Mouse (Mus musculus) lung, embryonic 16.5 days (tissue): Measurements from ENCODE around the gene Ints7. TPM values are rescaled to one million over a fixed set of nuclear protein-coding genes. Genes with fewer than 3 reads are reported as not detected.
A peak's percentile ranks its signal among the peaks of the same experiment; 100 is the strongest.

Experiments used
- ATAC-seq: fragments of 200-750 bp; cut with Nextera tagmentation; 2 replicates; pipeline ENCODE4 v1.8.0; 2017; ENCODE audit warnings: low read depth, mild to moderate bottlenecking, moderate library complexity
- H3K27ac ChIP-seq: fragments of 300-500 bp; sonication (generic); 2 replicates; pipeline ENCODE4 v1.5.1; 2014; ENCODE audit warnings: mild to moderate bottlenecking, control low read depth, low read length
- H3K27me3 ChIP-seq: fragments of 300-500 bp; sonication (generic); 2 replicates; pipeline ENCODE4 v1.6.1; 2014; ENCODE audit warnings: low read depth, low read length, mixed read lengths; ENCODE audit not compliant: control insufficient read depth, insufficient read depth
- H3K36me3 ChIP-seq: fragments of 300-500 bp; sonication (generic); 2 replicates; pipeline ENCODE4 v1.6.1; 2014; ENCODE audit warnings: low read length; ENCODE audit not compliant: control insufficient read depth, insufficient read depth
- H3K4me1 ChIP-seq: fragments of 300-500 bp; sonication (generic); replicated peaks from 2 replicates; pipeline ENCODE4 v1.6.1; 2014; ENCODE audit warnings: low read length, mixed read lengths; ENCODE audit not compliant: control insufficient read depth, insufficient read depth
- H3K4me2 ChIP-seq: fragments of 300-500 bp; sonication (generic); 2 replicates; pipeline ENCODE4 v1.6.1; 2014; ENCODE audit warnings: low read depth, low read length, control low read depth
- H3K4me3 ChIP-seq: fragments of 300-500 bp; sonication (generic); 2 replicates; pipeline ENCODE4 v1.5.1; 2014; ENCODE audit warnings: mild to moderate bottlenecking, low read length, control low read depth
- H3K9ac ChIP-seq: fragments of 300-500 bp; sonication (generic); 2 replicates; pipeline ENCODE4 v1.6.1; 2014; ENCODE audit warnings: low read length, control low read depth
- H3K9me3 ChIP-seq: fragments of 300-500 bp; sonication (generic); 2 replicates; pipeline ENCODE4 v1.6.1; 2016; ENCODE audit warnings: low read length; ENCODE audit not compliant: control insufficient read depth
- WGBS: fragments of 180-500 bp; shearing (Covaris S2); extraction: QIAGEN DNeasy Blood & Tissue Kit; methylation state at CpG from one replicate; pipeline ENCODE4 v1.1.7; 2014; 5-methylcytosine and 5-hydroxymethylcytosine counted together
- polyA plus RNA-seq: library from polyadenylated mRNA; unstranded; fragments of >200 nt; fragmentation: Nextera tagmentation; extraction: Ambion mirVana; gene quantifications from 2 replicates; pipeline ENCODE4 v1.2.1, GENCODE M21; 2015

Ints7 gene
- 51.7 and 54.7 TPM in 2 replicates for polyA plus RNA-seq

- Histone ChIP-seq H3K4me3 (peak within 1 kb of the TSS; percentile 59), H3K4me1 (peaks cover 22% of the 10 kb centered on the region), H3K9me3 (no peaks in the 10 kb centered on the region), H3K9ac (peak within 1 kb of the TSS; percentile 77), H3K4me2 (peak within 1 kb of the TSS; percentile 85), H3K36me3 (0 out of 2 replicates have a peak, but pooled peaks cover 4% of the 10 kb centered on the region), H3K27me3 (no peaks in the 10 kb centered on the region), H3K27ac (peak within 1 kb of the TSS; percentile 95)
- ATAC-seq, result peak; percentile 98
- under 1% methylated on average over 70 of the region's 70 CpGs for WGBS
These were observed at the start of gene Ints7, which contains the start of gene Dtl for GRCm38 (mm10) chr1:191575458-191576247. Gene Ints7, plus strand, starts transcription at chr1:191575636. Gene Dtl, minus strand, starts transcription at chr1:191575544.

GRCm38 (mm10) chr1:191527089-191527488 is 48.3 kb upstream of the Ints7 start:
- no peak overlapping the region for H3K4me3 ChIP-seq
- no peak overlapping the region for H3K27ac ChIP-seq
- peak; percentile 23; the same call in 1 of the 2 replicates for ATAC-seq
- no peaks in the 10 kb centered on the region; the same call in 1 of the 2 replicates for H3K9me3 ChIP-seq
- WGBS, result 35% methylated on average over 3 of the region's 3 CpGs
- 0 out of 2 replicates have a peak, but pooled peaks cover 4% of the 10 kb centered on the region for H3K4me1 ChIP-seq
- H3K4me2 ChIP-seq, result no peak overlapping the region
- H3K27me3 ChIP-seq, result no peaks in the 10 kb centered on the region
- H3K36me3 ChIP-seq, result no peaks in the 10 kb centered on the region
- H3K9ac ChIP-seq, result no peak overlapping the region

DNA sequence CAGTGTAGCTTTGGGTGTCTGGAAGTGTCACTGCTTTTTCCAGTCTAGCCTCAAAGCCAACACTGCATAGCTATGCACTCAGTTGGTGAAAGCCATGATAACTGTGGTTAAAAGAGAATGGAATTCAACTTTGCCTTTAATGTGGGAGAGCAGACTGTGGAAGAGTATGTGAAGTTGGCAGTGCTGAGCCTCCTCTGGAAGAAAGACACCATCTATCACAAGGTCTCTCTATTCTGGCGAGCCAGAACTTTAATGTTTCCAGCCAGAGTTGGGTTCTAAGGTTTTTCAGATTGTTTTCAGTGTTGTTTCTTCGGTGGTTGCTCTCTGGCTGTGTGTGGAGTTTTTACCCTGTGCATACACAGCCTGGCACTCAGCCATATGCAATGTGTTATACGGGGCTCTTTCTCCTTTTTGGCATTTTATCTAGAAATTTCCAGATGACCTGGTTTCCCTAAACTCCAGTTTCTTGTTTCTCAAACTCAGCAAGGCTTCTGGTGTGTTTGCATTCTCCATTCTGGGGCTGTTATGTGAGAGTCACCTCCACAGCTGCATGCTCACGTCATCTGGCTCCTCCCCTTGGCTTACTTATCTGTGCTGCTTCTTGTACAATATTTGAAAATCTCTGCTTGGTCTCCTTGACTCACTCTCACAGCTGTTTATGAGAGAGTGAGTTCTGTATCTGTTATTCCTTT is 47.4 kb upstream of the Ints7 start:
- H3K9me3 ChIP-seq, result no peaks in the 10 kb centered on the region; the same call in 1 of the 2 replicates
- H3K9ac ChIP-seq, result no peak overlapping the region
- H3K4me2 ChIP-seq, result no peak overlapping the region
- H3K4me3 ChIP-seq, result no peak overlapping the region
- peak; percentile 56 for ATAC-seq
- H3K27me3 ChIP-seq, result no peaks in the 10 kb centered on the region
- 32% methylated on average over 4 of the region's 4 CpGs for WGBS
- no peaks in the 10 kb centered on the region for H3K36me3 ChIP-seq
- 0 out of 2 replicates have a peak, but pooled peaks cover 4% of the 10 kb centered on the region for H3K4me1 ChIP-seq
- no peak overlapping the region for H3K27ac ChIP-seq

GRCm38 (mm10) chr1:191529406-191529805 is 46.0 kb upstream of the Ints7 start:
- 0 out of 2 replicates have a peak, but pooled peaks cover 4% of the 10 kb centered on the region for H3K4me1 ChIP-seq
- H3K27ac ChIP-seq, result no peak overlapping the region
- WGBS, result 78% methylated on average over 2 of the region's 2 CpGs

DNA sequence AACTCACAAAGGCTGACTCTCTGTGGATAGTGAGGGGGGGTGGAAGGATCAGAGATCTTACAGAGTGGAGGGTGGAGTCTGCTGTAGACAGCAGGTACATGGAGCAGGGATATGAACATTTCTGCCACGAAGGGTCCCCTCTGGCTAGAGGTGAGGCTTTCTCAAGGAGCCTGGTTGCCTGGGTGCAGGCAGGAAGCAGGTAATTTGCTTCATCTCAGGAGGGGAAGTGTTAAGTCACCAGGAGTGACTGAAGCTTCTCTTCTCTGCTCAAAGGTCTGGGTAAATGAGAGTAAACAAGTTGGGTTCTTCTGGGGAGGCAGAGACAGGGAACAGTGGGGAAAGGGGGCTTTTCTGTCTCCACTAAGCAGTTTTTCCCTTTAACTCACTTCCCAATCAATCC is 44.4 kb upstream of the Ints7 start:
- Histone ChIP-seq H3K4me3 (no peak overlapping the region), H3K9ac (no peak overlapping the region), H3K4me1 (0 out of 2 replicates have a peak, but pooled peaks cover 4% of the 10 kb centered on the region), H3K36me3 (0 out of 2 replicates have a peak, but pooled peaks cover 3% of the 10 kb centered on the region), H3K27ac (no peak overlapping the region), H3K9me3 (no peaks in the 10 kb centered on the region), H3K4me2 (no peak overlapping the region), H3K27me3 (no peaks in the 10 kb centered on the region)
- WGBS, result 26% methylated on average over 1 of the region's 1 CpGs
- ATAC-seq, result no peak

More at GRCm38 (mm10) chr1:191529406-191529805, 46.0 kb upstream of the Ints7 start:
- H3K4me3 ChIP-seq, result no peak overlapping the region
- no peaks in the 10 kb centered on the region; the same call in 1 of the 2 replicates for H3K9me3 ChIP-seq
- H3K36me3 ChIP-seq, result no peaks in the 10 kb centered on the region
- H3K9ac ChIP-seq, result no peak overlapping the region
- H3K27me3 ChIP-seq, result no peaks in the 10 kb centered on the region
- ATAC-seq, result no peak
- H3K4me2 ChIP-seq, result no peak overlapping the region

DNA sequence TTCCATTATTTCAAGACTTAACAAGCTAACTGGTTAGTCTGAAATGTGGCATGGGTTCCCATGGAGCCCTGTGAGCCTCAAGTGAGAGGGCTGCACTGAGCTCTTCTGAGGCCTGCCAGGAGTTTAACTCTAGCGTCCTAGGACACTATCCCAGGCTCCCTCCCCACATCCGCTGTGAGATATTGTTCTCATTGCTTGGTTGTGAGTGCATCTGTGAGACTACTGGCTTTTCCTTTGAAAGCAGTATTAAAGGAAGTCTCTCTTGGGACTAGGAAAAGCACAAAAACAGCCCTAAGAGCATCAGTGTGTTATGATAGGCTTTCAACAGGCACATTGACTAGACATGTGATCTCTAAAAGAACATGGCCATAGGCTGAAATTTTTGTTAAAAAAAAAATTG is 40.5 kb upstream of the Ints7 start:
- no peak for ATAC-seq
- H3K27me3 ChIP-seq, result no peaks in the 10 kb centered on the region
- WGBS, result 64% methylated on average over 2 of the region's 2 CpGs
- H3K9ac ChIP-seq, result no peak overlapping the region
- H3K27ac ChIP-seq, result no peak overlapping the region
- no peak overlapping the region for H3K4me2 ChIP-seq
- H3K36me3 ChIP-seq, result peaks cover 5% of the 10 kb centered on the region; the same call in 1 of the 2 replicates
- H3K4me1 ChIP-seq, result no peaks in the 10 kb centered on the region
- no peaks in the 10 kb centered on the region for H3K9me3 ChIP-seq
- no peak overlapping the region for H3K4me3 ChIP-seq

DNA sequence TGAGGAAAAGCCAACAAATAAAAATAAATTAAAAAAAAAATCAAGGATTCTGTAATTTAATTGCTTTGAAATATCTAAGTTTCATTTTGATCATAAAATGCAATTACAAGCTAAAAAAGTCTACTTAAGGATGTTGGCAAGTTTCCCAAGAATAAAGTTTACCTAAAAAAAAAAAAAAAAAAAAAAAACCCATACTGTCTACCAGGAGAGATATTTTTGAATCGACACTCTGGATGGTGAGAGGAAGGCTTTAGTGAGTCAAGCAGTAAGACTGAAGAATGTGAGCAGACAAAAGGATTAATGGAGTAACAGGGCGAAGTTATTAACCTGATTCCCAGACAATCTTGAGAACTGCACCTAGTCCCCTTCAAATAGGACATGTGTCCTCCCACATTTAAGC is 35.1 kb upstream of the Ints7 start:
- no peak overlapping the region for H3K4me2 ChIP-seq
- H3K27ac ChIP-seq, result no peak overlapping the region
- H3K27me3 ChIP-seq, result no peaks in the 10 kb centered on the region
- peaks cover 12% of the 10 kb centered on the region for H3K36me3 ChIP-seq
- 53% methylated on average over 2 of the region's 2 CpGs for WGBS
- no peak overlapping the region for H3K9ac ChIP-seq
- H3K9me3 ChIP-seq, result no peaks in the 10 kb centered on the region
- no peak overlapping the region for H3K4me3 ChIP-seq
- ATAC-seq, result no peak
- H3K4me1 ChIP-seq, result no peaks in the 10 kb centered on the region

- peaks cover 16% of the 10 kb centered on the region for H3K36me3 ChIP-seq
- WGBS, result 88% methylated on average over 9 of the region's 9 CpGs
These were observed 34.4 kb upstream of the Ints7 start for GRCm38 (mm10) chr1:191541014-191541413.

GRCm38 (mm10) chr1:191541619-191542018 is 33.8 kb upstream of the Ints7 start:
- Histone ChIP-seq H3K9me3 (no peaks in the 10 kb centered on the region), H3K4me1 (no peaks in the 10 kb centered on the region), H3K4me2 (no peak overlapping the region), H3K36me3 (peaks cover 17% of the 10 kb centered on the region), H3K27me3 (no peaks in the 10 kb centered on the region), H3K9ac (no peak overlapping the region), H3K27ac (no peak overlapping the region), H3K4me3 (no peak overlapping the region)
- no peak for ATAC-seq
- WGBS, result 74% methylated on average over 4 of the region's 4 CpGs

More at GRCm38 (mm10) chr1:191541014-191541413, 34.4 kb upstream of the Ints7 start:
- H3K9me3 ChIP-seq, result no peaks in the 10 kb centered on the region
- no peak overlapping the region for H3K27ac ChIP-seq
- H3K4me3 ChIP-seq, result no peak overlapping the region
- no peaks in the 10 kb centered on the region for H3K4me1 ChIP-seq
- ATAC-seq, result no peak
- no peak overlapping the region for H3K4me2 ChIP-seq
- H3K27me3 ChIP-seq, result no peaks in the 10 kb centered on the region
- no peak overlapping the region for H3K9ac ChIP-seq
